Mouse (Mus musculus) CH12.LX (cell line): ENCODE measurements at regions not wholly inside any gene's neighbourhood (a gene's known extent, or its start where the extent isn't known, plus 50 kb on each side); places are given as distances from the start of the nearest gene placed in this dataset.

ENCODE experiments used
- CHD1 ChIP-seq: IDR thresholded peaks from 2 replicates; pipeline ENCODE4 v1.6.1; 2012; ENCODE audit warnings: low read depth, low read length, improper control_type of control experiment, inconsistent platforms
- CHD2 ChIP-seq: IDR thresholded peaks from 2 replicates; pipeline ENCODE4 v1.6.1; 2011; ENCODE audit warnings: low read length, improper control_type of control experiment
- CTCF ChIP-seq, 2 experiments: IDR thresholded peaks in 1 of 2; conservative IDR thresholded peaks in 1 of 2; 2 replicates each; pipeline ENCODE4 v1.5.1; 2011 to 2012; ENCODE audit warnings: low read depth in 2 of 2, low read length in 2 of 2, improper control_type of control experiment in 1 of 2, inconsistent platforms in 1 of 2, mild to moderate bottlenecking in 1 of 2, moderate library complexity in 1 of 2
- ELF1 ChIP-seq: IDR thresholded peaks from 2 replicates; pipeline ENCODE4 v1.6.1; 2014; ENCODE audit warnings: low read depth, mild to moderate bottlenecking, inconsistent platforms, low read length, improper control_type of control experiment
- EP300 ChIP-seq: IDR thresholded peaks from 2 replicates; pipeline ENCODE4 v1.6.1; 2011; ENCODE audit warnings: low read length, improper control_type of control experiment
- MAFK ChIP-seq: IDR thresholded peaks from 2 replicates; pipeline ENCODE4 v1.6.1; 2011; ENCODE audit warnings: low read length, improper control_type of control experiment; ENCODE audit not compliant: insufficient replicate concordance
- MAZ ChIP-seq: IDR thresholded peaks from 2 replicates; pipeline ENCODE4 v1.6.1; 2012; ENCODE audit warnings: low read depth, mild to moderate bottlenecking, inconsistent platforms, low read length, improper control_type of control experiment, moderate library complexity
- NRF1 ChIP-seq: IDR thresholded peaks from 2 replicates; pipeline ENCODE4 v1.6.1; 2014; ENCODE audit warnings: low read depth, mild to moderate bottlenecking, inconsistent platforms, low read length, improper control_type of control experiment, moderate library complexity
- POLR2A ChIP-seq: IDR thresholded peaks from 2 replicates; pipeline ENCODE4 v1.6.1; 2011; ENCODE audit warnings: low read depth, mild to moderate bottlenecking, improper control_type of control experiment, low read length
- RCOR1 ChIP-seq: conservative IDR thresholded peaks from 2 replicates; pipeline ENCODE4 v1.6.1; 2012; ENCODE audit warnings: low read depth, mild to moderate bottlenecking, inconsistent platforms, low read length, improper control_type of control experiment
- SIN3A ChIP-seq: IDR thresholded peaks from 2 replicates; pipeline ENCODE4 v1.6.1; 2012; ENCODE audit warnings: low read length, improper control_type of control experiment, inconsistent platforms
- USF1 ChIP-seq: IDR thresholded peaks from 2 replicates; pipeline ENCODE4 v1.6.1; 2014; ENCODE audit warnings: low read depth, mild to moderate bottlenecking, inconsistent platforms, low read length, improper control_type of control experiment
- ZC3H11A ChIP-seq: IDR thresholded peaks from 2 replicates; pipeline ENCODE4 v1.6.1; 2012; ENCODE audit warnings: low read depth, mild to moderate bottlenecking, inconsistent platforms, low read length, improper control_type of control experiment
- ZKSCAN1 ChIP-seq: IDR thresholded peaks from 2 replicates; pipeline ENCODE4 v1.6.1; 2012; ENCODE audit warnings: low read depth, inconsistent platforms, low read length, improper control_type of control experiment, borderline replicate concordance

DNA sequence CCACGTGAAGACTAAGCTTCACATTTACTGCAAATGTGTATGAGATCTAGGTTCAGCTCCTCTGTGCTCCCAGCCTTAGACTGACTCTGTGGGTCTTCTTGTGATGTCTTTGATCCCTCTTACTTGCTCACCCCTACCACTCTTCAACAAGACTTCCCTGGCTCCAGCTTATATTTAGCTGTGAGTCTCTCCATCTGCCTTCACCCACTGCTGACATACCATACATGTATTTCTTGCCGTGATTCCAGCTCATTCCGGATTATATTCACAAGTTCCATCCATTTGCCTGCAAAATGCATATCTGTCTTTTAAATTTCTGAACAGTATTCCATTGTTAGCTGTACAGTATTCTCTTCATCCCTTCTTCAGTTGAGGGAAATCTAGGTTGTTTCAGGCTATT, 756.9 kb upstream of the Dppa4 start:
- no peak for TF ChIP-seq NRF1
- TF ChIP-seq RCOR1: no peak
- no peak for TF ChIP-seq CTCF (conservative IDR thresholded peaks at IDR 0.05 in 1 of 2, IDR thresholded peaks at IDR 0.05 in 1 of 2; ENCODE audit: low read depth in 2 of 2, low read length in 2 of 2)
- TF ChIP-seq EP300: no peak
- TF ChIP-seq SIN3A: no peak
- no peak for TF ChIP-seq ZKSCAN1
- no peak for TF ChIP-seq POLR2A
- no peak for TF ChIP-seq ELF1
- no peak for TF ChIP-seq CHD2
- no peak for TF ChIP-seq USF1
- TF ChIP-seq MAZ: no peak
- no peak for TF ChIP-seq ZC3H11A
- no peak for TF ChIP-seq MAFK
- no peak for TF ChIP-seq CHD1
